Mouse (Mus musculus) thymus, postnatal 25 days (tissue): ENCODE data around the gene Ubd.
"Not testable (repeated sequence)": the region's sequence is repeated elsewhere in the genome, so short reads cannot be mapped to it uniquely, and the experiment has no call there.

Source experiments
- DNase-seq: peaks from one replicate; pipeline ENCODE4 v3.0.0; 2022

Ubd gene

DNA sequence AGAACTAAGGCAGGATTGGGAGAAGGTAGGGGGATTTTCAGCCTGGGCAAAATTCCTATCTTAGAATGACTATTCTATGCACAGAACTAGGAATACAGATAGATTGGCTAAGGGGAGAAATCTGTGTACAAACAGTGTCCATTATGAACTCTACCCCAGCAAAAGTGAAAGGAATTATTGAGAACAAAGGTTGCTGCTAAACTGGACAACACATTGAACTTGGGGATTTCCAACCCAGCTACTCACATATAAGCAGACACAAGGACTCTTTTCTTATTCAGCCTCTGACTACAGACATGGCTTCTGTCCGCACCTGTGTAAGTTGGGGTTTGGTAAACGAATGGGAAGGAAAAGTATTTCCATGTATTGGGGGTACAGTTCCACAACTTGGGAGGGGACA lies at the start of gene Ubd:
Gene Ubd (plus strand): TSS at position 237 of the 400 bp plus-strand sequence.
- no peak for DNase-seq

DNA sequence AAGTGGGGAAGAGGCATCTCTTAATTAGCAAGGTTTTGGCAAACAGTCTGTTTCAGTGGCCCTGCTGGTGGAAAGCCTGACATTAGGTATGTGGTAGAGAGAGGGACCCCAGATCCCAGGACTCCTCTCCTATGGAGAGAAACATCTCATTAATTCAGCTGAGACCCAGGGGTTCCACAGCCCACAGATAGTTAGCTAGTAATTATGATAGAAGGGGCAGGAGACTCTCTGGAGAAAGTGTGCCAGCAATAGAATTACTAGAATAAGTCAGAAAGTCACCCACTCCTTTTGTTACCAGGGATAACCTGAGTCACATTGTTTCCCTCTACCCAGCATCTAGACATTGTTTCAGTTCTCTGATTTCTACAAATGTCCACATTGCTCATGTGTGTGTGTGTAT lies 32.3 kb upstream of the Ubd start, which contains the start of gene Olfr93:
Gene Olfr93 (minus strand): TSS at position 101 of the 400 bp plus-strand sequence.
- DNase-seq = no peak

DNA sequence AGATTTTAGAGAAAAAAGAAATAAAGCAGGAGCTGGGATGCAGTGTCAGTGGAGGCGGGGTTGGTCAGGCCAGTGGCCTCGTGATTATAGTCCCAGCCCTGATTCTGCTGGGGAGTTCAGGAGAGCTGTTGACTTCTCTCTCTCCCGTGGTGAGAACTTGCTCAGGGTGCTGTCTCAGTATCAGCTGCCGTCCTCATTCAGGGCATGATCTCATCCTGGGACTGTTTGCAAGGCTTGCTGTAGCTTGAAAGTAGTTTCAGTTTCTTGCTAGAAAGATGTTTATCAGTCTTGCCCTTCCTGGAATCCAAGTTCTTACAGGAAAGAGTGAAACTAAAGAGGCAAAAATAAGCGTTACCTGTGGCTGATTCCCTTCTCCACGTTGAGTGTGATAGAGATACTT lies 8.2 kb upstream of the Ubd start:
- DNase-seq = no peak

DNA sequence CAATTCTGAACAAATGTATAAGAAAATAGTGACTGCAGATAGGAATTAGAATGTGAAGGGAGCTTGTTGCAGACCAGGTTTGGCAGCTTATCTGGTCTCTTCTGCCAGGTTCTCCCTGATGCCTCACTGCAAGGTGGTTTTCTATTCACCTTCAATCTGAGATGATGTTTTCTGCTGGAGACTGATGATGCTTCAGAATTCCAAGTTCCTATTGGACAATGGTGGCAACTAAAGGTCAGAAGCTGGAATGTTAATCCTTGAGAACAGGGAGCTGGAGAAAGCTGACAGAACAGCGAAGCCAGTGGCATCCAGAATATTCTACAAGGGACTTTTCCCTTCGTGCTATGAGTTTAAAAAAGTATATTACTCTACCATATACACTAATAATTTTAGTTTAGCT lies 3.0 kb upstream of the Ubd start:
- DNase-seq = no peak

DNA sequence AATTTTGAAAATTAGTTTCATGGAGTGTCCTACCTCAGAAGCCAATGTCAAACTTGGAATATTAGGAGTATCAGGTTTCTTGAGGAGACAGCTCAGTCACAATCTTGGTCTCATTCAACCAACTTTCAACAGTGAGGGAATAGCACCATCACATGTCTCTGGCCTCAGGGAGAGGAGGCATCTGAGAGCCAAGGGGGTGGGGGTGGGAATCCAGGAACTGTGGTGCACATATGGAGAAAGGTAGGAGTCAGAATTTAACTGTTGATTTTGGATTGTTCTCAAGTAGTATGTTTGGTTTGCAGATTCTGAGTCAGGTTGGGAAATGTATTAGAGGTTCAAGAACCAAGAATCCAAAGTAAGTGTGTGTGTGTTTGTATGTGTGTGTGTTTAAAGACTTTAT lies 660 bp upstream of the Ubd start:
- DNase-seq = no peak

DNA sequence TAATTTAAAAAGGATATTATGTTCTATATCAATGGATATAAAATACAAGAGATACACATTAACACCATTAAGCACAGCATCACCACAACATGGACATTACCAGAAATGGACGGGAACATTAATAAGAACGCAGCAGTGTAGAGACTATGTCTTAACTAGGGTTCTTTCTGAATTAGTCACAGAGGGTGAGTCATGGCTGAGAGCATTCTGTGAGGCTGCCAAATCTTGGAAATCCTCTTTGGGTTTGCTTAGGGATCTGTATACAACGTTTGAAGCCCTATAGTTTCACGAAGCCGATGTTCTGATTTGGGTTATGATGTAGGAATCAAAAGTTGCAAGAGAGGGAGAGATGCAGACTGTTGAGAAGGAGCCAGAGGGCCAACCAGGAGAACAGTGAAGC lies 1.1 kb downstream of the Ubd start:
- DNase-seq = no peak

DNA sequence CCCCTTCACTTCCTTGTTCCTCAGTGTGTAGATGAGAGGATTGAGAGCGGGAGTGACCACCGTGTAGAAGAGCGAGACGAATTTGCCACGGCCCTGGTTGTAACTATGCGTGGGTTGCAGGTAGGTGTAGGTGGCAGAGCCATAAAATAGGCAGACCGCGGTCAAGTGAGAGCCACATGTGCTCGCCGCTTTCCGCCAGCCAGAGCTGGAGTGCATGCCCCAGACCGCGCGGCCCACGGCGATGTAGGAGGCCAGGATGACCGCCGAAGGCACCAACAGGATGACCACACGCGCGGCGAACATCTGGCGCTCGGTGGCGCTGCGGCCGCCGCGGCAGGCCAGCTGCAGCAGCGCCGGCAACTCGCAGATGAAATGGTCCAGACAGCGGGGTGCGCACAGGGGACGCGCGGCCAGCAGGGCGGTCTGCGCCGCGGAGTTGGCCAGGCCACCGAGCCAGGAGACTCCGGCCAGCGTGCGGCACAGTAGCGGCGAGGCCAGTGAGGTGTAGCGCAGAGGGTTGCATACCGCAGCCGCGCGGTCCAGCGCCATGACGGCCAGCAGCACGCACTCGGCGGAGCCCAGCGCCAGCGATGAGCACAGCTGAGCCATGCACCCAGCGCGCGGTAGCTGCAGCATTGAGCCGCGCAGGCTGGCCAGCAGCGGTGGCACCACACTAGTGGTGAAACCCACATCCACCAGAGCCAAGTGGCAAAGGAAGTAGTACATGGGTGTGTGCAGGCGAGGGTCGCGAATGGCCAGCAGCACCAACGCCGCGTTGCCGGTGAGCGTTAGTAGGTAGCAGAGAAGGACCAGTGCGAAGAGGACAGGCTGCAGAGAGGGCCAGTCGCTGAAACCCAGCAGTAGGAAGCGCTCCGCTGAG lies 3.4 kb downstream of the Ubd start:
- no peak for DNase-seq

DNA sequence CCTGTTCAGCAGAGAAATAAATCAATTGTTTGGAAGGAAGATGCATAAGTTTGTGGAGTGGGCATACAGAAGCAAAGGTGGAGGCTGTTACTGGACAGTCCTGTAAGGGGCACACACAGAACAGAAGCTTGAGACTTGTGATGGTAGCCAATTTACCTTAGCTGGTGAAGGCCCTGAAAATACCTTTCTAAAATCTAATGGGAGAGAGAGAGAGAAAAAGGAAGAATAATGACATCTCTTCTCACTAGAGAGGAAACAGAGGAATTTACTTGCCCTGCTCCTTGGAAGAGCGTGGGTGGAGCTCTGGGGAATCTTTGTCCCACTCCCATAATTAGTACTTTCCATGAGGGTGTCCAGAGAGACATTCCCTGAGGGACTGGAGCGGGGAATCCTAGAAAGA lies 7.2 kb downstream of the Ubd start, which contains the start of gene Olfr94:
Gene Olfr94 (minus strand): TSS at position 101 of the 400 bp plus-strand sequence.
- no peak for DNase-seq

DNA sequence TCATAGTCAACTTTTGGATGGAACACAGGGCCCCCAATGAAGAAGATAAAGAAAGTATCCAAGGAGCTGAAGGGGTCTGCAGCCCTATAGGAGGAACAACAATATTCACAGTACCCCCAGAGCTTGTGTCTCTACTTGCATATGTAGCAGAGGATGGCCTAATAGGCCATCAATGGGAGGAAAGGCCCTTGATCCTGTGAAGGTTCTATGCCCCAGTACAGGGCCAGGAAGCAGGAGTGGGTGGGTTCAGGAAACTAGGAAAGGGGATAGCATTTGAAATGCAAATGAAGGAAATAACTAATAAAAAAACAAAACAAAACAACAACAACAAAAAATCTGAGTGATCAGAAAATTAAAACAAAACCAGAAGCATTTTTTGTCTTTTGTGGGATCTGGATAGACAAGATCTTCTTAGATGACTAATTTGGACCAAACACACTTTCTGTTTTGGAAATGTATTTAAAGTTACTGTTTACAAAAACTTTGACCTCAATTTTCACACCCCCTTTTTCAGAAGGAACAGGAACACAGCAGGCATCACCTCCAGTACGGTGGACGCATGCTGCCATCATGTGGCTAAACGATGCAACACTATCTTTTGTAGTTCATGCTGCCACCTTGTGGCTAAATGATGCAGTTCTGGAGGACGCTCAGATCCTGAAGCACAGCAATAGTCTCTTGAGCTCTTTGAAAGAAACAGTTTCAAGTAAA lies 9.7 kb downstream of the Ubd start:
- DNase-seq = peak; percentile 60

DNA sequence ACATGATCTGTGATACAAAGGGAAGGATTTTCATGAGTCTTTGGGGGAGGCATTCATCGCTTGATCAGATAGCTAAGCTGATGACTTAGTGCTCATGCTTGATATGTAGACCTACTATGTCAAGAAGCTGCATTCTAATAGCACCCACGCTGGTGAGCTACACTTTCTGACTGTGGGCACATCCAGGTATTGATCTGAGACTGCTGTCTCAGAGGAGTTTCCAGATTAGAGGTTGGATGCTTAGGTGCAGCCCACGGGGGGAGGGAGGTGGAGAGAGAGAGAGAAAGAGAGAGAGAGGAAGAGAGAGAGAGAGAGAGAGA lies 10.2 kb downstream of the Ubd start:
- DNase-seq = no peak

DNA sequence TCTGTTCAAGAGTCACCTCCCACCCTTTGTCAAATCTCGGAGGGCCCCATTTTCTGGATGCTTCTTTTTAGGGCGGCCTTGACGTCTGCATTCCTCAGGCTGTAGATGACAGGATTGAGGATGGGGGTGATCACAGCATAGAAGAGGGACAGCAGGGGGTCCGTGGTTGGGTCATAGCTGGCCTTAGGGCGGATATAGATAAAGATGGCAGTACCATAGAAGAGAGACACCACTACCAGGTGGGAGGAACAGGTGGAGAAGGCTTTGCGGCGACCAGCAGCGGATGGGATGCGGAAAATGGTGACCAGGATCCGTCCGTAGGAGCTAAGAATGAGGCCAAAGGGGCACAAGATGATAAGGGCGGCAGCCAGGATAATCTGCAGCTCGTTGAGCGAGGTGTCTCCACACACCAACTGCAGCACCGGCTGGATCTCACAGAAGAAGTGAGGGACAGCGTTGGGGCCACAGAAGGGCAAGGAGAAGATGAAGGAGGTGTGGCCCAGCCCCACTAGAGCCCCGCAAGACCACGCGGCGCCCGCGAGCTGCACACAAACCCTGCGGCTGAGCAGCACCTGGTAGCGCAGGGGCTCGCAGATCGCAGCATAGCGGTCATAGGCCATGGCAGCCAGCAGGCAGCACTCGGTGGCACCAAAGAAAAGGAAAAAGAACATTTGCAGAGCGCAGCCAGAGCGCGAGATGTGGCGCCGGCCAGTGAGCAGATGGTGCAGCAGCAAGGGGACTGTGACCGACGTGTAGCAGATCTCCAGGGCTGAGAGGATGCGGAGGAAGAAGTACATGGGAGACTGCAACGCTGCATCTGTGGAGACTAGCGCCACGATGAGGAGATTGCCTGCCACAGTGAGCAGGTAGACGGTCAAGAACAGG lies 17.4 kb downstream of the Ubd start:
- no peak for DNase-seq

DNA sequence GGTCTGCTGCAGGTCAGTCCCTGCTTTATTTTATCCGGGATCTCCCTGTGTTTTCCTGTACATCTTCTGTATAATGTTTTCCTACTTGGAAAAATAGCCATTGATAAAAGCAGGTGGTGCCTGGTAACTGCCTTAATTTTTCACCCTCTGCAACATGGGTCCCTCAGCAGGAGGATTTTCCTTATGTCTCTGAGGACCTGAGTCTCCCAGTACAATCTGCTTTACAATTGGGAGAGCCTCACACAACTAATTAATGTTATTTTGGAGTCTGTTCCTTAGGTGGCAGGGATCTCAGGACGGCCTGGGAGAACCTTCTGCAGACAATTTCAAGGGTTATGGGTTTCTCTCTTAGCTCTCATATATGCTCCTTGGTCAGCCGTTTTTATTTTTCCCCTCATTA lies 19.3 kb downstream of the Ubd start, which contains the start of gene Olfr95:
Gene Olfr95 (minus strand): TSS at position 101 of the 400 bp plus-strand sequence.
- no peak for DNase-seq

DNA sequence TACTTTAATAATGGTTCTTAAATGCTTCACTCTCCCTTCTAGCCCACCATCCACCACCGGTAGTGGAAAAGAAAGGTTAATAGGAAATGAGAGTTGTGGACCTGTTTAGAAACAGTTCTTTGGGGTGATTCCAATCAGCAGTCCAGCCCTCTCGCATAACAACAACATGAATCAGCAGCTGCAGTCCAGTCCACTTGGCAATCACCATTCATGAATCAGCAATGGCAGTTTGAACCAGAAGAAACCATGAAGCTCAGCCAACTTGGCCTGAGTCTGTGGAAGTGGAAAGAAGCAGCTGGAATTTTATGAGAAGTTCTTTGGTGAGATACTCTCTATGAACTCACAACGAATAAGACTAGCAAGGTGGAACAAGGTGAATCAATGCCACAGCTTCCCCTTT lies 24.8 kb downstream of the Ubd start:
- no peak for DNase-seq

DNA sequence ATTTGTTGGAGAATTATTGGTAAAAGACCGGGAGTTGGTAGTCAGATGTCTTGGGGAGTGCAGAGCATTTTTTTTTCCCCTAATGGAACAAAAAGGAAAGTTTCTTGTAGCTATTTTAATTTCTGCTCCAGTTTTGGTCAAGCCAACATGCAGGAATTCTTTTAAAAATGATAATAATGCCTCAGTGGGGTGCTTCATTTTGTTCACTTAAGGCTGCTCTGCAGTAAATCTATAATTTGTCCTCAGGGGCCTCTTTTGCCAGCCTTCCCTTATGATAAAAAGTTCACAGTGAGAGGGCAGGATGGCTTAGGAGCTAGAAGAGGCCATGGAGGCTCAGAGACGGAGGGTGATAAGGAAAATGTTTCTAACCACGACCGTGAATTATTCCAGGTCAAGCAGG lies 26.2 kb downstream of the Ubd start, which contains the start of gene Olfr96:
Gene Olfr96 (plus strand): TSS at position 301 of the 400 bp plus-strand sequence.
- no peak for DNase-seq

DNA sequence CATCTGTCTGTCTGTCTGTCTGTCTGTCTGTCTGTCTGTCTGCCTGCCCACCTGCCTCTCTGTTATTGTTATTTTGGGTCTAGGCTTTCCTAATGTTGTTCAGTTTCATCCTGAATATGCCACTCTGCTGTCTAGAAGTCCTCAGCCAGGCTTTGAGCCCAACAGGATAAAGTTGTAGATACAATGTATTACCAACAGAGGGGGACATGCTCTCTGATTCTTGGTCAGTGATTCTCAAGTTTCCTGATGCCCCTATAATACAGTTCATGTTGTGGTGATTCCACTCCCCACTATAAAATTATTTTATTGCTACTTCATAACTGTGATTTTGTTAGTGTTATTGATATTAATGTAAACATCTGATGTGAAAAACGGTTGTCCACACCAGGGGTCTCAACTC lies 28.2 kb downstream of the Ubd start:
- DNase-seq = no peak

DNA sequence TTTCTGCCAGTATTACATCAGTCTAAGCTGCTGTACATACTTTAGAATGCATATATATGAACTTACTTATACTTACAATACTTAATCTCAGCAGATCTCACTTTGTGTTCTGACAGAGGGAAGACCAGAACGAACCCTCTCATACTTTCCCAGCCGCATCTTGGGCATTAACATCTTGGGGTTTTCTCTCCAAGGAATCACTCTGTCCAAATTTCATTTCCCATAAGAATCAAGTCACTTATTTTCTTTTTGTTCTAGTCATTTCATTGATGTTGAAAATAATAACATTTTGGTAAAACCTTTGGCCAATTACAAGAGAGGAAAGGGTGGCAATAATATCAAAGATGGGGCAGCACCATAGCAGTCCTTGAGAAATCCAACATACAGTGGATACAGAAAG lies 43.5 kb downstream of the Ubd start, which contains the start of gene Olfr97:
Gene Olfr97 (minus strand): TSS at position 101 of the 400 bp plus-strand sequence.
- not testable (repeated sequence) for DNase-seq

DNA sequence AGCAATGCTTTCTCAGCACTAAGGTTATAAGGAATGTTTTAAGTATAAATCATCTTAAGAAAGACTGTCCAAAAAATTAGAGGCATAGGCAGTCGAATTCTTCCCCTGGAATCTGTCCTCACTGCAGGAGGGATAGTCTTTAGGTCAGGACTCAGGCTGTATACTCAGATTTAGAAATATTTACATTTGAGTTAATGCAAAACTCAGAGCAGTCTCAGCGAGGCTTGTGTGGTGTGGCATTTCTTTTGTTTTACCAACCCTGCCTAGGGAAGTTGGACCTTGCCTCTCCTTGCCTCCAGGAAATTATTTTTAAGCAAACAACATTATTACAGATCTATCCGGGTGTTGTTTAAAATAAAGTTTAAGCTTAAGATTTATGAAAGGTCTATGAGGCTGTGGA lies 48.5 kb downstream of the Ubd start:
- no peak for DNase-seq
